Mouse (Mus musculus): ENCODE data around the gene Nfatc2ip.

- TF ChIP-seq CTCF (IDR thresholded peaks at IDR 0.05; ENCODE audit: low read depth) (no peak), EP300 (IDR thresholded peaks at IDR 0.05; ENCODE audit: low read depth) (no peak)
Observed at GRCm38 (mm10) chr7:126368367-126368766, 28.2 kb downstream of the Nfatc2ip start.

All from liver, embryonic 14.5 days (tissue).